Mouse (Mus musculus): ENCODE measurements around the gene Ubr2.

The Ubr2 gene

GRCm38 (mm10) chr17:46881728-46882127 lies 128.6 kb downstream of the Ubr2 start:
- DNase-seq (ENCODE audit: low spot score in 2 of 2): no peak

DNA sequence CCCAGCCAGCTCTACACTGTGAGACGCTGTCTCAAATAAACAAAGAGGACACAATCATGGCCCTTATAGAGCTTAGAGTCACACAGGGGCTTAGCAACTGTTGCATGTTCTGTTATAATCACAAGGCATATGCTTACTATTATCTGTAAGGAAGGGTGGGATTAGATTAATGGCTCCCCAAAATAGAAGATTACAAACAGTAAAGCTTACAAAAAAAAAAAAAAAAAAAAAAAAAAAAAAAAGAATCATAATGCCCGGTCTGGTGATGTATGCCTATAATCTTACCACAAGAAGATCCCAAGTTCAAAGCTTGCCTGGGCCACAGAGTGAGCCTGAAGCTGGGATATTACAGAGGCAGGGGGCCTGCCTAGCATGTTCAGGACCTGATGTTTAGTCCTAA lies 130.0 kb downstream of the Ubr2 start:
- DNase-seq (ENCODE audit: low spot score in 2 of 2): no peak

- no peak for DNase-seq (ENCODE audit: low spot score in 2 of 2)
These were observed 130.5 kb downstream of the Ubr2 start for GRCm38 (mm10) chr17:46879841-46880311.
